Mouse (Mus musculus): Measurements from ENCODE around the gene Dap. TPM values are rescaled to one million over a fixed set of nuclear protein-coding genes. Genes with fewer than 3 reads are reported as not detected.

Gene Dap
- polyA plus RNA-seq, 1 experiment from 2014 or later: 77.8 TPM

DNA sequence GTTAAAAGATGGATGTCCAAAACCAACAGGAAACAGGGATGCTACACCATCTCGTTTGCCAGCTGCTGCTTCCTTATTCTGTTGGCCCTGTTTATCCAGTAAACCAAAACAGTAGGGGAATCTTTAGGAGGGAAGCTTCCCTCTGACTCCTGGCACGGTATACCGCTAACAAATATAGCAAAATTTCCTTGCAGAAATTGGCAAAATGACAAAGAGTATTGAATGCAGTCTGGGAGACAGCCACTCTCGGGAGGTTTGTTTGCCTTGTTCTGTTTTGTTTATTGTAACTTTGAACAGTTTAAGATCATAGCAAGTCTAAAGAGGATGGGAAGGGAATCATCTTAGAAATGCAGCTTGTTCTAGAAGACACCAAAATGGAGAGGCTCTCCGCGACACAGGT is 28.3 kb upstream of the Dap start:
- TF ChIP-seq EP300 (IDR thresholded peaks at IDR 0.05; ENCODE audit: low read depth) (no peak), CTCF (IDR thresholded peaks at IDR 0.05; ENCODE audit: low read depth) (no peak)
- no peak for DNase-seq
- H3K4me3 ChIP-seq (ENCODE audit: low read depth, low read length): no peak overlapping the region
- no peaks in the 10 kb centered on the region for H3K36me3 ChIP-seq (replicated peaks; ENCODE audit: insufficient read depth, low read length)
- ATAC-seq: no peak
- H3K4me1 ChIP-seq (ENCODE audit: insufficient read depth): no peaks in the 10 kb centered on the region
- WGBS (ENCODE audit: insufficient replicate concordance): 70% methylated on average over 6 of the region's 6 CpGs
- no peak overlapping the region for H3K27ac ChIP-seq (ENCODE audit: low read depth)
- H3K9ac ChIP-seq (replicated peaks): no peak overlapping the region
- no peaks in the 10 kb centered on the region for H3K27me3 ChIP-seq (ENCODE audit: insufficient read depth, low read length)
- H3K4me2 ChIP-seq (ENCODE audit: low read depth, low read length): no peak overlapping the region
- no peaks in the 10 kb centered on the region for H3K9me3 ChIP-seq (ENCODE audit: low read length)

DNA sequence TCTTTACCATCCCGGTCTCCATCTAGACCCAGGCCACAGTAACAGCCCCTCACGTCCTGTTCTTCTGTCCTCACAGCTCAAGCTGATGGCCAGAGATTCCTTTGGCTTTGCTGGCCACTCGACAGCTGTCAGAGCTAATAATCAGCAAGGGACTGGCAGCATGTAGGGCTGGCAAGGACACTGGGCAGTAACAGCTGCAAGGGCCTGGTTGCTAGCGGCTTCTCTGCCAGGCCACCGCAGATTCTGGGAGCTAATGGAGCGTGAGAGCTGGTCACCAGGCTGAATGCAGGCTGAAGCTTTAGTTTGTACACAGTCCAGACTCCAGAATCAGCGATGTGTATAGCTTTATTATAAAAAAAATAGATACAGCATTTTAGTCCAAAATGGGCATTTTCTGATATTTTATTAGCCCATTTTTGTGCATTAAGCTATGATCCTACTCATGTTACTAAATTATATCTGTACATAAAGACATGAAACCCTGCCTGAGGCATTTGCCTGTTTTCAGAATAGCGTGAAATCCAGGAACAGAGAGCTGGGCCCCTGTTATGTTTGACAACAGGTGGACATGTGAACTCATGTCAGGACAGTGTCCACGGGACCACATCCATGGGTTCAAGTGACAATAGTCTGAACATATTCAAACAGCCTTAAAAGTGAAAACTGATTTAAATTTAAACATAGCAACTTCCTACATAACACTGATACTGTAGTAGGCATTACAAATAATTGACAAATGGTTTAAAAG is 16.6 kb upstream of the Dap start:
- TF ChIP-seq EP300 (IDR thresholded peaks at IDR 0.05; ENCODE audit: low read depth): no peak
- no peak for TF ChIP-seq CTCF (IDR thresholded peaks at IDR 0.05; ENCODE audit: low read depth)
- H3K4me1 ChIP-seq (ENCODE audit: insufficient read depth): no peaks in the 10 kb centered on the region
- no peaks in the 10 kb centered on the region for H3K27me3 ChIP-seq (ENCODE audit: insufficient read depth, low read length)
- H3K36me3 ChIP-seq (replicated peaks; ENCODE audit: insufficient read depth, low read length): no peaks in the 10 kb centered on the region
- H3K9ac ChIP-seq (replicated peaks): no peak overlapping the region
- 79% methylated on average over 9 of the region's 9 CpGs for WGBS (ENCODE audit: insufficient replicate concordance)
- ATAC-seq (no peak), DNase-seq (no peak)
- no peak overlapping the region for H3K27ac ChIP-seq (ENCODE audit: low read depth)
- H3K4me2 ChIP-seq (ENCODE audit: low read depth, low read length): no peak overlapping the region
- no peak overlapping the region for H3K4me3 ChIP-seq (ENCODE audit: low read depth, low read length)
- no peaks in the 10 kb centered on the region for H3K9me3 ChIP-seq (ENCODE audit: low read length)

DNA sequence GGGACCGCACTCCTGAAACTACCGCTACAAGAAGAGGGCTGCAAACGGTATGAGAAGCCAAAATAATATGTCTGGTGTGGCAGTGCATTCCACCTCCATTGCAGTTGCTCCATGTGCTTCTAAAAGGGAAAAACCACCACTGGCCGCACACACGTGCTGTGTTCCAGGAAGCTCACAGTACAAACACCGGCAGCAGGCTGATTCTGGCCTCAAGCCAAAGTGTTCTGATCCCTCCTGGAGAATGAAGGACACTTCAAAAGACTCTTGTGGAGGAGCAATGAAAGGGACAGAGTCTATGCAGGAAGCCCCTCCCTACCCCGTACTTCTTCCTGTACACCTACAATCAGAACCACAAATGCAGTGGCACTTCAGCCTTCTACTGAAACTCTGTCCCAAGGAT is 12.2 kb upstream of the Dap start:
- Histone ChIP-seq H3K4me1 (ENCODE audit: insufficient read depth) (no peaks in the 10 kb centered on the region), H3K4me3 (ENCODE audit: low read depth, low read length) (no peak overlapping the region), H3K9ac (replicated peaks) (no peak overlapping the region), H3K4me2 (ENCODE audit: low read depth, low read length) (no peak overlapping the region), H3K36me3 (replicated peaks; ENCODE audit: insufficient read depth, low read length) (no peaks in the 10 kb centered on the region), H3K9me3 (ENCODE audit: low read length) (no peaks in the 10 kb centered on the region), H3K27me3 (ENCODE audit: insufficient read depth, low read length) (no peaks in the 10 kb centered on the region), H3K27ac (ENCODE audit: low read depth) (no peak overlapping the region)
- no peak for TF ChIP-seq CTCF (IDR thresholded peaks at IDR 0.05; ENCODE audit: low read depth)
- no peak for TF ChIP-seq EP300 (IDR thresholded peaks at IDR 0.05; ENCODE audit: low read depth)
- DNase-seq (peak; percentile 29), ATAC-seq (no peak)
- 63% methylated on average over 7 of the region's 7 CpGs for WGBS (ENCODE audit: insufficient replicate concordance)

DNA sequence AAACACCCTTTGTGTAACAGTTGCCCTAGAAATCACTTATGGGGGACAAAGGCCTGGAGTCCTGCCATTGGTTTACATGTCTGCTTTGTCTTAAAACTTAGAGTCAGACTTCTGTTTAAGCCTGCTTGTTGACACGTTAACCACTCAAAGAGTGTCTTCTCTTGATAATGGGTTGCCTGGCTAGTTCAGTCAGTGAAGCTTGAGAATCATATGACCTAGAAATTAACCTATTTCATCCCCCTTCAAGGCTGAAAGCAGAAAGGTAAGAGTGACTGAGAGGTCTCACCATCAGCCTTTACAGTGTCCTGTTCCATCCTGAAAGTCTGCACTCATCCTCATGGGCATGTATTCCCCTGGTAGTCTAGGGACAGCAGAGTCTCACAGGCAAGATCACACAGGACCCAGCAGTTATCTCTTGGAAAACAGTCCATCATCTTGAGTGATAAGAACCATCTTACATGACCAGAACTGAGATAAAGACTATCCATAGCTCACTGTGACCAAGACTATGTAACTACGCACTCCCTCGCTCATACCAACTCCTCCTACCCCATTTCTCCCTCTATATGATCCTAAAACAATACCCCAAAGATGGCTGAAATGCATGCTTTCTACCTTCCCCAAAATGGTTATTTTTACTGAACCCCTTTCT is 10.4 kb upstream of the Dap start:
- Histone ChIP-seq H3K4me1 (ENCODE audit: insufficient read depth) (no peaks in the 10 kb centered on the region), H3K9me3 (ENCODE audit: low read length) (no peaks in the 10 kb centered on the region), H3K36me3 (replicated peaks; ENCODE audit: insufficient read depth, low read length) (no peaks in the 10 kb centered on the region), H3K4me3 (ENCODE audit: low read depth, low read length) (no peak overlapping the region), H3K4me2 (ENCODE audit: low read depth, low read length) (no peak overlapping the region), H3K9ac (replicated peaks) (no peak overlapping the region), H3K27me3 (ENCODE audit: insufficient read depth, low read length) (no peaks in the 10 kb centered on the region), H3K27ac (ENCODE audit: low read depth) (no peak overlapping the region)
- ATAC-seq (no peak), DNase-seq (no peak)
- TF ChIP-seq CTCF (IDR thresholded peaks at IDR 0.05; ENCODE audit: low read depth) (no peak), EP300 (IDR thresholded peaks at IDR 0.05; ENCODE audit: low read depth) (no peak)
- WGBS (ENCODE audit: insufficient replicate concordance): 68% methylated on average over 3 of the region's 3 CpGs

DNA sequence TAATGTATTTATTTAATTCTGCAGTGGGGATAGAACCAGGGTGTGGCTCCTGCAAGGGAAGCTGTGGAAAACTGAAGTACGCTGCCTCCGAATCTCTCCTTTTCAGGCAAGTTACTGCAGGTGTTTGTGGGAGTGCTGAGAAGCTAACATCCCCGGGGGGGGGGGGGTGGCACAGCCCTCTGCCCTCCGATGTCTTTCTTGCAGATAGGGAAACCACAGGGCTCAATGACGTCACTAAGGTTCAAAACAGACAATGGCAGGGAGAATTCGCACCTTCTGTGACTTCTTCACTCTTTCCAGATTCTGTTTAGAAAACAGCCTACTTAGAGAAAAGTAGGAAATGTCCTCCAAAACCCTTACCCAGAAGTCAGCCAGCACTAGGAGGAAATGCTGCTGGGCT is 1.9 kb upstream of the Dap start:
- H3K4me1 ChIP-seq (ENCODE audit: insufficient read depth): peaks cover 8% of the 10 kb centered on the region
- DNase-seq: no peak
- no peaks in the 10 kb centered on the region for H3K36me3 ChIP-seq (replicated peaks; ENCODE audit: insufficient read depth, low read length)
- no peak overlapping the region for H3K27ac ChIP-seq (ENCODE audit: low read depth)
- WGBS (ENCODE audit: insufficient replicate concordance): 55% methylated on average over 6 of the region's 6 CpGs
- H3K9ac ChIP-seq (replicated peaks): no peak overlapping the region
- H3K27me3 ChIP-seq (ENCODE audit: insufficient read depth, low read length): no peaks in the 10 kb centered on the region
- H3K4me3 ChIP-seq (ENCODE audit: low read depth, low read length): no peak overlapping the region
- no peaks in the 10 kb centered on the region for H3K9me3 ChIP-seq (ENCODE audit: low read length)
- H3K4me2 ChIP-seq (ENCODE audit: low read depth, low read length): no peak overlapping the region
- ATAC-seq: no peak
- TF ChIP-seq CTCF (IDR thresholded peaks at IDR 0.05; ENCODE audit: low read depth) (no peak), EP300 (IDR thresholded peaks at IDR 0.05; ENCODE audit: low read depth) (no peak)

DNA sequence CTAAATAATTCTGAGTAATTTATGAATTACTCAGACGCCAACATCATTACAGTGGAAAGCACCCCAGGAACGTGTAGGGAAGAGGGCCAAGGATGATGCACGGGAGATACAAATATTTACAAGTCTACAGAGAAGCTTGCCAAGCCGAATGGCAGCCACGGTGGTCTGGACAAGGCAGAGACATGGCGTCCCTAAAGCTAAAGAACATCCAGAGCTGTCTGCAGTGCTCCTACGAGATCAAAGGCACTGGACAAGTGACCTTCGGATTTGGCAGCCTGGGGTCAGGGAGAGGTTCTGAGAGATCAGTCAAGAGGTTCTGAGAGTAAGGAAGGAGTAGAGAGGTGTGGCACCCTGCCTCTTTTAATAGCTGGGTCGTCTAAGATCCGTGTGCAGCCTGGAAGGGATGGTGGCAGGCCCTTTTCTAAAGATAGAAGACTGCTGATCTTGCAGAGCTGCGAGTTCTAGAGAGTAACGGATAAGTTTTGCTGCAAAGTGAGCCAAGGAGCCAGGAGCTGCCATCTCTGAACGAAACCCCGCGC is 449 bp upstream of the Dap start:
- H3K4me1 ChIP-seq (ENCODE audit: insufficient read depth): peaks cover 12% of the 10 kb centered on the region
- no peak for DNase-seq
- peak overlapping the region; percentile 89 for H3K4me2 ChIP-seq (ENCODE audit: low read depth, low read length)
- no peaks in the 10 kb centered on the region for H3K27me3 ChIP-seq (ENCODE audit: insufficient read depth, low read length)
- no peak overlapping the region for H3K27ac ChIP-seq (ENCODE audit: low read depth)
- peak overlapping the region; percentile 23; the same call in 1 of the 2 replicates for H3K9ac ChIP-seq (replicated peaks)
- WGBS (ENCODE audit: insufficient replicate concordance): 45% methylated on average over 15 of the region's 15 CpGs
- H3K36me3 ChIP-seq (replicated peaks; ENCODE audit: insufficient read depth, low read length): no peaks in the 10 kb centered on the region
- ATAC-seq: no peak
- TF ChIP-seq EP300 (IDR thresholded peaks at IDR 0.05; ENCODE audit: low read depth): no peak
- TF ChIP-seq CTCF (IDR thresholded peaks at IDR 0.05; ENCODE audit: low read depth): no peak
- H3K4me3 ChIP-seq (ENCODE audit: low read depth, low read length): peak overlapping the region; percentile 84
- no peaks in the 10 kb centered on the region for H3K9me3 ChIP-seq (ENCODE audit: low read length)

Measured in liver, postnatal 0 days (tissue).